Mouse (Mus musculus) liver, postnatal 0 days (tissue): ENCODE results near the gene Crygn.

ENCODE experiments used
- CTCF ChIP-seq: sonication (generic); IDR thresholded peaks from 2 replicates; pipeline ENCODE4 v1.5.1; 2016; ENCODE audit warnings: antibody characterized with exemption, low read depth
- EP300 ChIP-seq: IDR thresholded peaks from 2 replicates; pipeline ENCODE4 v1.6.1; 2016; ENCODE audit warnings: antibody characterized with exemption, low read depth, mild to moderate bottlenecking

GRCm38 (mm10) chr5:24709962-24710361 is 47.8 kb downstream of the Crygn start:
- no peak for TF ChIP-seq CTCF
- TF ChIP-seq EP300: no peak
